ENCODE assay signal across 31 mouse cellular contexts in the genomic region with DNA sequence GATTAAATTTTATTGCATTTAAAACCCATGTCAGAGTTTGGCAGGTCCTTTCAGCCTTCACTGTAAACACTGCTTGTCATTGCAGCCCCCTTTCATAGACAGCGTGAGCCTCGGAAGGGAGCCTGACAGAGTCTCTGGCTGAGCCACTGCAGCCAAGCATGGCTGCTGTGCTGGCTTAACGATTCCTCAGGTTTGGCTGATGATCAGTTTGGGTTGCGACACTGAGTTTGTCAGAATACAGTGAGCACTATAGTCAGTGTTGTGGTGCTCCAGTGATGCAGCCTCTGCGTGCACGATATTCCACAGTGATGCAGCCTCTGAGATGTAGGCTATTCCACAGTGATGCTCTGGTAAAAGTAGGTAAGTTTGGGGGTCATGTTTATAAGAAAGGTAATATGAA.
DNase-seq lines count a peak whose midpoint lies in the region; ATAC-seq and TF ChIP-seq lines count a peak whose summit lies in the region.
"Had no signal": no experiment of that assay in that cellular context is flagged by ENCODE, and none has a peak within 500 bp of the region (broad histone marks: within the 10 kb centered on the region; RNA-seq: fewer than 3 reads in every experiment).

No protein-coding gene starts in this region.

- peaks cover 5% of the 10 kb centered on the region; the same call in 1 of the 2 replicates for H3K4me1 ChIP-seq in forebrain, embryonic 14.5 days (ENCODE audit: control insufficient read depth, insufficient read depth, low read length)
- peaks cover 13% of the 10 kb centered on the region for H3K4me1 ChIP-seq in forebrain, embryonic 10.5 days
- peaks cover 4% of the 10 kb centered on the region; the same call in 1 of the 2 replicates for H3K4me1 ChIP-seq in heart, embryonic 11.5 days (ENCODE audit: control insufficient read depth, insufficient read depth, low read length)
- no peaks in the 10 kb centered on the region for H3K4me1 ChIP-seq in lung, postnatal 0 days (ENCODE audit: insufficient read depth, low read depth, low read length)
- H3K4me1 ChIP-seq: embryonic facial prominence, embryonic 12.5 days; intestine, embryonic 15.5 days; limb, embryonic 10.5 days; limb, embryonic 15.5 days; liver, embryonic 15.5 days; stomach, embryonic 15.5 days had no signal

- H3K9me3 ChIP-seq in forebrain, embryonic 14.5 days (replicated peaks; ENCODE audit: control insufficient read depth, low read length), result no peaks in the 10 kb centered on the region
- no peaks in the 10 kb centered on the region for H3K9me3 ChIP-seq in forebrain, embryonic 10.5 days
- H3K9me3 ChIP-seq in heart, embryonic 11.5 days (replicated peaks; ENCODE audit: control insufficient read depth, low read length), result no peaks in the 10 kb centered on the region
- no peaks in the 10 kb centered on the region for H3K9me3 ChIP-seq in lung, postnatal 0 days (ENCODE audit: low read length)
- H3K9me3 ChIP-seq: embryonic facial prominence, embryonic 12.5 days; hindbrain, embryonic 10.5 days; intestine, embryonic 15.5 days; limb, embryonic 10.5 days; limb, embryonic 15.5 days; liver, embryonic 15.5 days; stomach, embryonic 15.5 days had no signal

- ATAC-seq in forebrain, embryonic 14.5 days, result no peak
- ATAC-seq in heart, embryonic 11.5 days (replicated peaks; ENCODE audit: insufficient number of reproducible peaks, low FRiP score, low TSS enrichment), result no peak
- ATAC-seq in lung, postnatal 0 days, result no peak
- ATAC-seq: hindbrain, embryonic 16.5 days; intestine, embryonic 15.5 days had no signal

- H3K27me3 ChIP-seq in forebrain, embryonic 14.5 days (replicated peaks; ENCODE audit: control insufficient read depth, insufficient read depth, low read length), result no peaks in the 10 kb centered on the region
- no peaks in the 10 kb centered on the region for H3K27me3 ChIP-seq in forebrain, embryonic 10.5 days (ENCODE audit: poor library complexity, severe bottlenecking)
- no peaks in the 10 kb centered on the region for H3K27me3 ChIP-seq in heart, embryonic 11.5 days (ENCODE audit: control insufficient read depth, insufficient read depth, low read length)
- H3K27me3 ChIP-seq in lung, postnatal 0 days (replicated peaks; ENCODE audit: insufficient read depth, low read length), result no peaks in the 10 kb centered on the region
- H3K27me3 ChIP-seq: embryonic facial prominence, embryonic 12.5 days; intestine, embryonic 15.5 days; limb, embryonic 15.5 days; liver, embryonic 15.5 days; stomach, embryonic 15.5 days had no signal

- H3K4me3 ChIP-seq in forebrain, embryonic 14.5 days (ENCODE audit: low read depth, low read length), result no peak overlapping the region
- no peak overlapping the region for H3K4me3 ChIP-seq in forebrain, embryonic 10.5 days
- no peak overlapping the region for H3K4me3 ChIP-seq in heart, embryonic 11.5 days (ENCODE audit: low read depth, low read length)
- no peak overlapping the region for H3K4me3 ChIP-seq in lung, postnatal 0 days (ENCODE audit: low read depth, low read length)
- H3K4me3 ChIP-seq: embryonic facial prominence, embryonic 12.5 days; hindbrain, embryonic 10.5 days; intestine, embryonic 15.5 days; limb, embryonic 10.5 days; limb, embryonic 15.5 days; liver, embryonic 15.5 days; stomach, embryonic 15.5 days had no signal

- peaks cover 8% of the 10 kb centered on the region for H3K36me3 ChIP-seq in forebrain, embryonic 14.5 days (ENCODE audit: control insufficient read depth, insufficient read depth, low read length)
- peaks cover 32% of the 10 kb centered on the region for H3K36me3 ChIP-seq in forebrain, embryonic 10.5 days (replicated peaks)
- peaks cover 10% of the 10 kb centered on the region for H3K36me3 ChIP-seq in heart, embryonic 11.5 days (ENCODE audit: control insufficient read depth, insufficient read depth, low read length)
- peaks cover 11% of the 10 kb centered on the region; the same call in 1 of the 2 replicates for H3K36me3 ChIP-seq in lung, postnatal 0 days (ENCODE audit: insufficient read depth, low read length)

- 50% methylated on average over 6 of the region's 6 CpGs for WGBS in forebrain, embryonic 14.5 days
- 89% methylated on average over 6 of the region's 6 CpGs for WGBS in forebrain, embryonic 10.5 days
- WGBS in heart, embryonic 11.5 days (ENCODE audit: insufficient replicate concordance), result 89% methylated on average over 6 of the region's 6 CpGs
- WGBS in lung, postnatal 0 days, result 82% methylated on average over 6 of the region's 6 CpGs

- H3K4me2 ChIP-seq in forebrain, embryonic 14.5 days (ENCODE audit: low read length), result no peak overlapping the region
- no peak overlapping the region for H3K4me2 ChIP-seq in heart, embryonic 11.5 days
- no peak overlapping the region for H3K4me2 ChIP-seq in lung, postnatal 0 days (replicated peaks; ENCODE audit: low read depth, low read length)
- H3K4me2 ChIP-seq: embryonic facial prominence, embryonic 12.5 days; intestine, embryonic 15.5 days; limb, embryonic 15.5 days; liver, embryonic 15.5 days; lung, embryonic 14.5 days; midbrain, embryonic 11.5 days; stomach, embryonic 15.5 days had no signal

- TF ChIP-seq CTCF in lung, postnatal 0 days (IDR thresholded peaks at IDR 0.05), result no peak

- no peak overlapping the region for H3K27ac ChIP-seq in forebrain, embryonic 14.5 days (ENCODE audit: low read depth, low read length)
- no peak overlapping the region for H3K27ac ChIP-seq in forebrain, embryonic 10.5 days
- no peak overlapping the region for H3K27ac ChIP-seq in heart, embryonic 11.5 days (ENCODE audit: low read depth, low read length)
- H3K27ac ChIP-seq in lung, postnatal 0 days (ENCODE audit: low read length), result no peak overlapping the region
- H3K27ac ChIP-seq: embryonic facial prominence, embryonic 12.5 days; hindbrain, embryonic 10.5 days; intestine, embryonic 15.5 days; limb, embryonic 10.5 days; limb, embryonic 15.5 days; liver, embryonic 15.5 days; stomach, embryonic 15.5 days had no signal

- DNase-seq in forebrain, embryonic 14.5 days (ENCODE audit: low spot score), result peak; percentile 12
- no peak for DNase-seq in forebrain, embryonic 10.5 days (ENCODE audit: extremely low spot score, low spot score)
- DNase-seq in heart, adult 11 months, result peak; percentile 83
- DNase-seq in lung, postnatal 36 days, result peak; percentile 14
- DNase-seq in lung, postnatal 0 days (ENCODE audit: low spot score), result no peak
- peak; percentile 33 for DNase-seq in adipocyte (ENCODE audit: low spot score)
- DNase-seq in thymus, adult 18-20 months, result no peak
- DNase-seq: adrenal gland, adult 8-10 months; cerebellum, adult 11-12 months; cerebellum, adult 9-11 months; embryo, embryonic 11 days; gastrocnemius, postnatal 10 days; heart, postnatal 14 days; kidney, adult 2 months; kidney, postnatal 36 days; layer of hippocampus, adult 9-11 months; lung, embryonic 14.5 days; retina, postnatal 1 day; right cerebral cortex, postnatal 25 days; thymus, adult 2 months; thymus, postnatal 4 days had no signal

- no peak overlapping the region for H3K9ac ChIP-seq in forebrain, embryonic 14.5 days (ENCODE audit: low read length)
- H3K9ac ChIP-seq in heart, embryonic 11.5 days (ENCODE audit: low read depth, low read length), result no peak overlapping the region
- no peak overlapping the region for H3K9ac ChIP-seq in lung, postnatal 0 days (replicated peaks; ENCODE audit: low read depth)
- H3K9ac ChIP-seq: embryonic facial prominence, embryonic 12.5 days; intestine, embryonic 15.5 days; limb, embryonic 15.5 days; liver, embryonic 15.5 days; lung, embryonic 14.5 days; stomach, embryonic 15.5 days had no signal

- no peak for TF ChIP-seq EP300 in lung, postnatal 0 days (IDR thresholded peaks at IDR 0.05)

Comparison
In these comparisons a context has a peak if more than half of its experiments do, and no peak if none do; other contexts are left out.
1. DNase-seq: peak in forebrain, embryonic 14.5 days (single experiment), heart, adult 11 months (single experiment), lung, postnatal 36 days (single experiment) and adipocyte (single experiment); none in forebrain, embryonic 10.5 days (single experiment), lung, postnatal 0 days (single experiment) and thymus, adult 18-20 months (0 of 2).